Mouse (Mus musculus): ENCODE data around the gene Hgfac.

DNA sequence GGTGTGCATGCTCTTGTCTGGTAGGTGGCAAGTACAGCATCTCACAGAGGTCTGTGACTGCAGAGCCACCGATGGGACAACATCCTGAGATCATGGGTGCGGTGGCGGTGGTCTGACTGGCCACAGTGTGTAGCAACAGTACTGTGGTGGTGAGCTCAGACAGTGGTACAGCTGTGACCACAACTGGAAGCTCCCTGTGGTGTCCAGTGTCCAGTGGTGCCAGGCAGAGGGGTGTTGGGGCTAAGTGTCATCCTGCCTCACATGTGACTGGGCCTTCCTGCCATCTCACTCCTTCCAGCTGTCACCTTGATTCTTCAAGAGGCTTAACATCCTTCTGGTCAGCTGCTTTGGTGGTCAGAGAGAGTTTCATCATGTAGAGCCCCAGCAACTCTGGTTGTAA, 13.3 kb downstream of the Hgfac start:
- TF ChIP-seq CTCF (IDR thresholded peaks at IDR 0.05; ENCODE audit: borderline replicate concordance, insufficient read depth, low read depth, low read length) (no peak), POLR2A (IDR thresholded peaks at IDR 0.05; ENCODE audit: borderline replicate concordance, insufficient read depth, low read length) (no peak)
